Mouse (Mus musculus) intestine, embryonic 15.5 days (tissue): ENCODE results near the gene Acad8. TPM values are rescaled to one million over a fixed set of nuclear protein-coding genes. Genes with fewer than 3 reads are reported as not detected.

ENCODE experiments used
- ATAC-seq: fragments of 200-750 bp; cut with Nextera tagmentation; 2 replicates; pipeline ENCODE4 v1.8.0; 2017; ENCODE audit warnings: moderate TSS enrichment, moderate library complexity
- H3K27ac ChIP-seq: fragments of 300-500 bp; sonication (generic); 2 replicates; pipeline ENCODE4 v1.5.1; 2015; ENCODE audit warnings: mild to moderate bottlenecking, inconsistent platforms
- H3K27me3 ChIP-seq: fragments of 300-500 bp; sonication (generic); replicated peaks from 2 replicates; pipeline ENCODE4 v1.6.1; 2015; ENCODE audit warnings: inconsistent platforms
- H3K36me3 ChIP-seq: fragments of 300-500 bp; sonication (generic); 2 replicates; pipeline ENCODE4 v1.6.1; 2015; ENCODE audit warnings: inconsistent platforms
- H3K4me1 ChIP-seq: fragments of 300-500 bp; sonication (generic); replicated peaks from 2 replicates; pipeline ENCODE4 v1.6.1; 2015; ENCODE audit warnings: inconsistent platforms
- H3K4me2 ChIP-seq: fragments of 300-500 bp; sonication (generic); replicated peaks from 2 replicates; pipeline ENCODE4 v1.6.1; 2015; ENCODE audit warnings: mild to moderate bottlenecking, inconsistent platforms
- H3K4me3 ChIP-seq: fragments of 300-500 bp; sonication (generic); replicated peaks from 2 replicates; pipeline ENCODE4 v1.5.1; 2015; ENCODE audit warnings: inconsistent platforms
- H3K9ac ChIP-seq: fragments of 300-500 bp; sonication (generic); 2 replicates; pipeline ENCODE4 v1.6.1; 2015; ENCODE audit warnings: inconsistent platforms
- H3K9me3 ChIP-seq: fragments of 300-500 bp; sonication (generic); 2 replicates; pipeline ENCODE4 v1.6.1; 2016; ENCODE audit warnings: inconsistent platforms
- WGBS: fragments of 180-500 bp; shearing (Covaris S2); methylation state at CpG from one replicate; pipeline ENCODE4 v1.1.7; 2015; 5-methylcytosine and 5-hydroxymethylcytosine counted together
- polyA plus RNA-seq: library from polyadenylated mRNA; unstranded; fragments of >200 nt; fragmentation: Nextera tagmentation; extraction: Ambion mirVana; gene quantifications from 2 replicates; pipeline ENCODE4 v1.2.1, GENCODE M21; 2015

Acad8 gene
- polyA plus RNA-seq, 1 experiment from 2014 or later = 34.7 TPM

DNA sequence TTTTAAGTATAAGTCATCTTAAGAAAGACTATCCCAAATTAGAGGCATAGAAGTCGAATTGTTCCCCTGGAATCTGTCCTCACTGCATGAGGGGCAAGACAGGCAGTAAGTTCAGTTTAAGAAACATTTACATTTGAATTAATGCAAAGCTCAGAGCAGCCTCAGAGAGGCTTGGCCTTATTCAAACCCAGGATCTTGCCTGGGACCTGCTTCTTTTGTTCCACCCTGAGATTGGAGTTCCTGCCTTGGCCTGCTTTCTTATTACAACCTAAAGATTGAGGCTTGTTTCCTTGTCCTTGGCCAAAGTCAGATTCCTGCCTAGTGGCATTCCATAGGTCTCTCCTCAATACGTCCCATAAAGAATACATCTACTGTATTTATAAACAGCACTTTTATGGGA is 51.6 kb downstream of the Acad8 start:
- Histone ChIP-seq H3K9ac (no peak overlapping the region), H3K9me3 (no peaks in the 10 kb centered on the region), H3K27ac (no peak overlapping the region), H3K4me3 (no peak overlapping the region), H3K4me2 (no peak overlapping the region), H3K27me3 (no peaks in the 10 kb centered on the region), H3K4me1 (no peaks in the 10 kb centered on the region), H3K36me3 (no peaks in the 10 kb centered on the region)
- whole genome bisulfite sequencing = 67% methylated on average over 2 of the region's 2 CpGs
- ATAC-seq = no peak

DNA sequence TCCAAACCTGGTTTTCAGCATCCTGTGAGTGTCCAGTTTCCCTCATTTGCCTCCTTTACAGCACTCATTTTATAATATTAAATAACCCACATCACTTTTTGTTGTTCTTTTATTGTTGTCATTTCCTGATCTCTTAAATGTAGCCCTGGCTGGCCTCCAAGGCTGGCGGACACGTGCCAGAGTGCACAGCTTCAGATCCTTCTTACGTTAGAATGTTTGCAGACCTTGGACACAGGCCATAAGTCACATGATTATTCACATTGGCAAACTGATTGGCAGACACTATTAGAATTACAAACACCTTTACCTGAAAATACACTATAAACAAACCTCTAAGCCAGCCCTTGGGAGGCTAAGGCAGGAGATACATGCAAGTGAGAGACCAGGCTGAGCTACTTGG is 75.2 kb downstream of the Acad8 start:
- Histone ChIP-seq H3K9me3 (no peaks in the 10 kb centered on the region), H3K4me3 (no peak overlapping the region), H3K4me1 (no peaks in the 10 kb centered on the region), H3K27me3 (no peaks in the 10 kb centered on the region), H3K36me3 (no peaks in the 10 kb centered on the region), H3K27ac (no peak overlapping the region), H3K9ac (no peak overlapping the region), H3K4me2 (no peak overlapping the region)
- 36% methylated on average over 3 of the region's 3 CpGs for WGBS
- no peak for ATAC-seq

Other genes with a start within 250 kb of the Acad8 start
- gene Glb1l2, start 193.1 kb downstream of the Acad8 start, polyA plus RNA-seq = 1.3 and 1.9 TPM in 2 replicates
- gene Glb1l3, start 138.7 kb downstream of the Acad8 start, polyA plus RNA-seq = not detected in 2 replicates
- not detected in 2 replicates for gene Gm1110, start 76.5 kb downstream of the Acad8 start, polyA plus RNA-seq
- gene Thyn1, start 144 bp upstream of the Acad8 start, polyA plus RNA-seq = 148 and 154 TPM in 2 replicates
- 30.9 and 32.3 TPM in 2 replicates for gene Vps26b, start 30.5 kb upstream of the Acad8 start, polyA plus RNA-seq
- 23.7 and 25.9 TPM in 2 replicates for gene Ncapd3, start 30.6 kb upstream of the Acad8 start, polyA plus RNA-seq
- 42.7 and 55.1 TPM in 2 replicates for gene Jam3, start 155.9 kb upstream of the Acad8 start, polyA plus RNA-seq